Mouse (Mus musculus): ENCODE results near the gene Snap23. TPM values are rescaled to one million over a fixed set of nuclear protein-coding genes. Genes with fewer than 3 reads are reported as not detected.

Snap23 gene
- 19.3 and 19.8 TPM in 2 replicates for polyA plus RNA-seq (2014; fragmentation: Nextera tagmentation; extraction: Ambion mirVana)

DNA sequence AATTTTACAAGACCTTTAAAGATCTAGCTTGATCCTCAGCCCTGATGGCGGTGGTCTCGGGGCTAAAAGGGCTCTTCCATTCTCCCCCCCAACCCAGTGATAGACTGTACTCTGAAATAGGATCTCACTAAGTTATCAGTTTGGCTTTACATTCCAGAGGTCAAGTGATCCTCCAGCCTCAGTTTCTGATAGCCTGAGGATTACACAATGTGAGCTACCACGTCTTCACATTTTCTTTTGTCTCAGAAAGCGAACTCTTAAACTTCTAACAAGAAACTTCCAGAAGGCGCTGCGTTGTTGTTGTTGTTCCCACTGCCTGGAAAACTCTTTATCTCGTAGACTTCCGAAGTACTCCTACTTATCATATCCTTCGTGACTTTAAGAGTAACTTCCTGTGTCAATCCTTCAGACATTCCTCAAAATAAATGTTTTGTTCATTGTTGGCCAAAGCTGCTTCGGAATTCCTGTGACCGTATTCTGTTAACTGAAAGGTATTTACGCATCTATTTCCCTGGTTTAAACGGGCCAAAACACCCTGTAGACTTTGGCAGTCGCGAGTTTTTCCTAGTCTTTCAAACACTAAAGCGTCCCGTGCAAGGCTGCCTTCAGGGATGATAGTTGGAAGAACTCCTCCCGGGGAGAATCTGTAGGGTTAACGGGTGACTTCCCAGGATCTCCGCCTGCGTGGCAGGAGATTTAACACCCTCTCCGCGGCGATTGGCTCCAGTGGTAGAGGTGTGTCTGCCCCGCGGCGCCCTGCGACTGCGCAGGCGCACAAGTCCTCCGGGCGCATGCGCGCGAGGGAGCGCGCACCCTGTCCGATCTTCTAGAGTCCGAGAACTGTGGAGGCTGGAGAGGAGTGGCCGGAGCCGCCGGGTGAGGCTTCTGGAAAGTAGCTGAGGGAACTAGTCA, at the start of gene Snap23:
Snap23 (plus strand) TSS at position 786 of the 912 bp plus-strand sequence.
- Histone ChIP-seq H3K9me3 (ENCODE audit: control insufficient read depth, low read length) (no peaks in the 10 kb centered on the region), H3K36me3 (ENCODE audit: control insufficient read depth, insufficient read depth, low read length) (no peaks in the 10 kb centered on the region), H3K4me3 (ENCODE audit: low read depth, low read length) (peak within 1 kb of the TSS; percentile 63), H3K9ac (replicated peaks; ENCODE audit: low read depth, low read length) (peak within 1 kb of the TSS; percentile 62), H3K4me1 (ENCODE audit: control insufficient read depth, insufficient read depth, low read length) (peaks cover 11% of the 10 kb centered on the region; the same call in 1 of the 2 replicates), H3K4me2 (ENCODE audit: low read depth, low read length) (peak within 1 kb of the TSS; percentile 70), H3K27me3 (ENCODE audit: control insufficient read depth, insufficient read depth, low read length) (no peaks in the 10 kb centered on the region), H3K27ac (ENCODE audit: low read depth, low read length) (peak within 1 kb of the TSS; percentile 45; the same call in 1 of the 2 replicates)
- WGBS = 2% methylated on average over 42 of the region's 42 CpGs
- peak; percentile 90 for ATAC-seq (ENCODE audit: low read depth)

GRCm38 (mm10) chr2:120518547-120519210, 48.8 kb upstream of the Snap23 start:
- H3K4me3 ChIP-seq (ENCODE audit: low read depth, low read length) = no peak overlapping the region
- no peak overlapping the region for H3K9ac ChIP-seq (replicated peaks; ENCODE audit: low read depth, low read length)
- no peak for ATAC-seq (ENCODE audit: low read depth)
- H3K36me3 ChIP-seq (ENCODE audit: control insufficient read depth, insufficient read depth, low read length) = peaks cover 62% of the 10 kb centered on the region
- H3K4me2 ChIP-seq (ENCODE audit: low read depth, low read length) = no peak overlapping the region
- H3K4me1 ChIP-seq (ENCODE audit: control insufficient read depth, insufficient read depth, low read length) = no peaks in the 10 kb centered on the region
- no peaks in the 10 kb centered on the region for H3K9me3 ChIP-seq (ENCODE audit: control insufficient read depth, low read length)
- no peaks in the 10 kb centered on the region for H3K27me3 ChIP-seq (ENCODE audit: control insufficient read depth, insufficient read depth, low read length)
- no peak overlapping the region for H3K27ac ChIP-seq (ENCODE audit: low read depth, low read length)
- WGBS = 93% methylated on average over 5 of the region's 5 CpGs

GRCm38 (mm10) chr2:120526771-120527170, 40.7 kb upstream of the Snap23 start:
- peaks cover 67% of the 10 kb centered on the region for H3K36me3 ChIP-seq (ENCODE audit: control insufficient read depth, insufficient read depth, low read length)
- no peaks in the 10 kb centered on the region for H3K9me3 ChIP-seq (ENCODE audit: control insufficient read depth, low read length)
- no peak overlapping the region for H3K9ac ChIP-seq (replicated peaks; ENCODE audit: low read depth, low read length)
- no peak overlapping the region for H3K27ac ChIP-seq (ENCODE audit: low read depth, low read length)
- WGBS = 94% methylated on average over 5 of the region's 5 CpGs
- no peaks in the 10 kb centered on the region for H3K4me1 ChIP-seq (ENCODE audit: control insufficient read depth, insufficient read depth, low read length)
- no peak overlapping the region for H3K4me2 ChIP-seq (ENCODE audit: low read depth, low read length)
- no peak for ATAC-seq (ENCODE audit: low read depth)
- no peak overlapping the region for H3K4me3 ChIP-seq (ENCODE audit: low read depth, low read length)
- no peaks in the 10 kb centered on the region for H3K27me3 ChIP-seq (ENCODE audit: control insufficient read depth, insufficient read depth, low read length)

- H3K36me3 ChIP-seq (ENCODE audit: control insufficient read depth, insufficient read depth, low read length) = peaks cover 59% of the 10 kb centered on the region
- no peaks in the 10 kb centered on the region for H3K27me3 ChIP-seq (ENCODE audit: control insufficient read depth, insufficient read depth, low read length)
- no peak overlapping the region for H3K27ac ChIP-seq (ENCODE audit: low read depth, low read length)
- H3K4me3 ChIP-seq (ENCODE audit: low read depth, low read length) = no peak overlapping the region
- H3K9ac ChIP-seq (replicated peaks; ENCODE audit: low read depth, low read length) = no peak overlapping the region
- H3K4me1 ChIP-seq (ENCODE audit: control insufficient read depth, insufficient read depth, low read length) = no peaks in the 10 kb centered on the region
- H3K4me2 ChIP-seq (ENCODE audit: low read depth, low read length) = no peak overlapping the region
- H3K9me3 ChIP-seq (ENCODE audit: control insufficient read depth, low read length) = no peaks in the 10 kb centered on the region
- no peak for ATAC-seq (ENCODE audit: low read depth)
Measured at GRCm38 (mm10) chr2:120529531-120529930, 37.9 kb upstream of the Snap23 start.

DNA sequence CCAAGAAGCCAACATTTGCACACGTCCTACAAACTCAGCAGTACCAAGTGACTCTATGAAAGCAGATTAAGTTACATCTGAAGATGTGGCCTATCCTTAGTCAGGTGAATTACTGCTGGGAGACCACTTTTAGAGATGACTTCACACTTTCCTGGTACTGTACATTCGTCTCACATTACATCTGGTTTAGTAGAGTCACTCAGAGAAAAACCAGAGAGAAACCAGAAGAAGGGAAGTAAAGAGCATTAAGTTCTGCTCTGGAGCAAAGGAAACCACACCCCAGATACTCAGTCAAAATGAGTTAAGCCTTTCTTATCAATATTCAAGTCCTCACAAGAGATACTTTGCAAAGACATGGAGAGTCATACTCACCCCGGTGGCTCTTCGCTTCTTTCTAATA, 36.2 kb upstream of the Snap23 start:
- Histone ChIP-seq H3K27me3 (ENCODE audit: control insufficient read depth, insufficient read depth, low read length) (no peaks in the 10 kb centered on the region), H3K4me1 (ENCODE audit: control insufficient read depth, insufficient read depth, low read length) (no peaks in the 10 kb centered on the region), H3K4me2 (ENCODE audit: low read depth, low read length) (no peak overlapping the region), H3K36me3 (ENCODE audit: control insufficient read depth, insufficient read depth, low read length) (peaks cover 57% of the 10 kb centered on the region), H3K9me3 (ENCODE audit: control insufficient read depth, low read length) (no peaks in the 10 kb centered on the region), H3K9ac (replicated peaks; ENCODE audit: low read depth, low read length) (no peak overlapping the region), H3K4me3 (ENCODE audit: low read depth, low read length) (no peak overlapping the region), H3K27ac (ENCODE audit: low read depth, low read length) (no peak overlapping the region)
- no peak for ATAC-seq (ENCODE audit: low read depth)
- 91% methylated on average over 4 of the region's 4 CpGs for WGBS

GRCm38 (mm10) chr2:120539333-120539732, 28.1 kb upstream of the Snap23 start:
- no peak overlapping the region for H3K9ac ChIP-seq (replicated peaks; ENCODE audit: low read depth, low read length)
- H3K4me1 ChIP-seq (ENCODE audit: control insufficient read depth, insufficient read depth, low read length) = no peaks in the 10 kb centered on the region
- no peaks in the 10 kb centered on the region for H3K27me3 ChIP-seq (ENCODE audit: control insufficient read depth, insufficient read depth, low read length)
- peak overlapping the region; percentile 66 for H3K27ac ChIP-seq (ENCODE audit: low read depth, low read length)
- no peaks in the 10 kb centered on the region for H3K9me3 ChIP-seq (ENCODE audit: control insufficient read depth, low read length)
- peak; percentile 68; the same call in 1 of the 2 replicates for ATAC-seq (ENCODE audit: low read depth)
- WGBS = 18% methylated on average over 3 of the region's 3 CpGs
- 0 out of 2 replicates have a peak overlapping the region, but pooled peaks have one; percentile 7 for H3K4me3 ChIP-seq (ENCODE audit: low read depth, low read length)
- peaks cover 10% of the 10 kb centered on the region for H3K36me3 ChIP-seq (ENCODE audit: control insufficient read depth, insufficient read depth, low read length)
- peak overlapping the region; percentile 29; the same call in 1 of the 2 replicates for H3K4me2 ChIP-seq (ENCODE audit: low read depth, low read length)

DNA sequence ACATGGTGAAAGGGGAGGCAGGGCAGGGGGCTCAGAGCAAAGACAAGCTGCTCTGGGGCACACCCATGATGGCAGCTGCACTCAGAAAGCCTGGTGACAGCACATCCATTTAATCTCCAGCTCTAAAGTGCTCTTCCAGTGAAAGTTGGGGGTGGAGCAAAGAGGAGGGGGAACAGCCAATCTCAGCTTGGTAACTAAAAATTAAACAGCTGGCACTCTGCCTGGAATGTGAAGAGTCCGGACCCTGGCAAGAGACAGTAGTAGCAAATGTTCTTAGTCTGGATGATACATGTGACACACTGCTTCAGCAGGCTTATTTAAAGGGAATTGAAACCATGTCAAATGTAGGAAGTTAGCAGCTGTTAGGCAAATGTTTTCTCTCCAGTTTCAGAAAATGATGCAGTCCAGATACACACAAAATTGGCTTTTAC, 27.7 kb upstream of the Snap23 start:
- 14% methylated on average over 1 of the region's 1 CpGs for WGBS
- Histone ChIP-seq H3K9ac (replicated peaks; ENCODE audit: low read depth, low read length) (no peak overlapping the region), H3K4me2 (ENCODE audit: low read depth, low read length) (peak overlapping the region; percentile 29; the same call in 1 of the 2 replicates), H3K4me1 (ENCODE audit: control insufficient read depth, insufficient read depth, low read length) (no peaks in the 10 kb centered on the region), H3K27me3 (ENCODE audit: control insufficient read depth, insufficient read depth, low read length) (no peaks in the 10 kb centered on the region), H3K9me3 (ENCODE audit: control insufficient read depth, low read length) (no peaks in the 10 kb centered on the region), H3K27ac (ENCODE audit: low read depth, low read length) (peak overlapping the region; percentile 66), H3K4me3 (ENCODE audit: low read depth, low read length) (no peak overlapping the region), H3K36me3 (ENCODE audit: control insufficient read depth, insufficient read depth, low read length) (peaks cover 7% of the 10 kb centered on the region)
- ATAC-seq (ENCODE audit: low read depth) = peak; percentile 95

DNA sequence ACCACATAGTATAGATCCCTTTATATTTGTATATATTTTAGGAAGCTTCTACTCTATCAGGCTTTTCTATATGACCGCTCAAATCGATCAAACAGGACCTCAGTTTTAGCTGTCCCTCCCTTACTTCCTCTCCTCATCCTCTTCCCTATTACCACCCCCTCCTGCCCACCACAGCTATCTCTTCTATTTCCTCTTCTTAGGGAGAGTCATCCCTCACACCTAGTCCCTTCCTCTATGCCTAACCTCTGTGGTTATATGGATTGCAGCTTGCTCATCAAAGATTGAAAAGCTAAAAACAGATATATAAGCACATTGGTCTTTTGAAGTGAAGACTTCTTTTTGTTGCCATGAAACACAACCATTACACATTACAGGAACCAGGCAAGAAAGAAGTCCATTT, 22.7 kb upstream of the Snap23 start:
- Histone ChIP-seq H3K9ac (replicated peaks; ENCODE audit: low read depth, low read length) (no peak overlapping the region), H3K4me3 (ENCODE audit: low read depth, low read length) (no peak overlapping the region), H3K36me3 (ENCODE audit: control insufficient read depth, insufficient read depth, low read length) (peaks cover 9% of the 10 kb centered on the region; the same call in 1 of the 2 replicates), H3K4me1 (ENCODE audit: control insufficient read depth, insufficient read depth, low read length) (no peaks in the 10 kb centered on the region), H3K27me3 (ENCODE audit: control insufficient read depth, insufficient read depth, low read length) (no peaks in the 10 kb centered on the region), H3K27ac (ENCODE audit: low read depth, low read length) (no peak overlapping the region), H3K9me3 (ENCODE audit: control insufficient read depth, low read length) (no peaks in the 10 kb centered on the region), H3K4me2 (ENCODE audit: low read depth, low read length) (no peak overlapping the region)
- ATAC-seq (ENCODE audit: low read depth) = no peak
- 98% methylated on average over 2 of the region's 2 CpGs for WGBS

GRCm38 (mm10) chr2:120556868-120557267, 10.6 kb upstream of the Snap23 start:
- Histone ChIP-seq H3K9ac (replicated peaks; ENCODE audit: low read depth, low read length) (no peak overlapping the region), H3K36me3 (ENCODE audit: control insufficient read depth, insufficient read depth, low read length) (no peaks in the 10 kb centered on the region; the same call in 1 of the 2 replicates), H3K9me3 (ENCODE audit: control insufficient read depth, low read length) (no peaks in the 10 kb centered on the region), H3K4me2 (ENCODE audit: low read depth, low read length) (no peak overlapping the region), H3K4me1 (ENCODE audit: control insufficient read depth, insufficient read depth, low read length) (no peaks in the 10 kb centered on the region; the same call in 1 of the 2 replicates), H3K27ac (ENCODE audit: low read depth, low read length) (no peak overlapping the region), H3K27me3 (ENCODE audit: control insufficient read depth, insufficient read depth, low read length) (no peaks in the 10 kb centered on the region), H3K4me3 (ENCODE audit: low read depth, low read length) (no peak overlapping the region)
- ATAC-seq (ENCODE audit: low read depth) = no peak
- 71% methylated on average over 3 of the region's 3 CpGs for WGBS

Data from neural tube, embryonic 14.5 days (tissue).